Mouse (Mus musculus) cortical plate, adult 2 months (tissue): ENCODE results near the gene Nalcn.

Experiments
- CTCF ChIP-seq: fragments of 200-500 bp; IDR thresholded peaks from 2 replicates; pipeline ENCODE4 v1.5.1; 2011; ENCODE audit warnings: mild to moderate bottlenecking, control low read depth, low read length; ENCODE audit not compliant: insufficient read depth; ENCODE audit errors: extremely low read depth
- POLR2A ChIP-seq: fragments of 200-500 bp; IDR thresholded peaks from 2 replicates; pipeline ENCODE4 v1.6.1; 2011; ENCODE audit warnings: mild to moderate bottlenecking, low read length, control low read depth; ENCODE audit not compliant: insufficient read depth; ENCODE audit errors: extremely low read depth

DNA sequence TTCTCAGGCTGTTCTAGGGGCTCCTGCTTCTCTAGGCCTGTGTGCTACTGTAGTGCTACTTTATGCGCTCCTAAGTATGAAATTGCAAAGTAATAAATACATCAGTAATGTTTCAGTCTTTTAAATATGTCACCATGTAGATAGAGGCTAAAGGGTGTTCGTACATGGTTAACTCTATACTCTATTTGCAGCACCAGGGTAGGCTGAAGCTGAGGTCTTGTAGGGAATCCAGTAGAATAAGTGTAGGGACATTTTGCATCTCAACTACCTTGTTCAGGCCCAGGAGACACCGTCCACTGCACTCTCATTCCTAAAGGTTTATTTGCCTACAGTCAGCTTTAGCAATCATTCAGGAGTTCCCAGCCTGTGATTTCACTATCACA is 227 bp upstream of the Nalcn start:
- no peak for TF ChIP-seq POLR2A
- TF ChIP-seq CTCF: no peak
